Mouse (Mus musculus) lung, adult 2 months (tissue): ENCODE measurements around the gene Cog5.

Experiments used
- CTCF ChIP-seq: fragments of 200-500 bp; IDR thresholded peaks from 2 replicates; pipeline ENCODE4 v1.5.1; 2011; ENCODE audit warnings: mild to moderate bottlenecking, low read length, control low read depth; ENCODE audit not compliant: insufficient read depth
- POLR2A ChIP-seq: fragments of 200-500 bp; IDR thresholded peaks from 2 replicates; pipeline ENCODE4 v1.6.1; 2011; ENCODE audit warnings: low read depth, mild to moderate bottlenecking, control low read depth, low read length, borderline replicate concordance; ENCODE audit errors: extremely low read depth

DNA sequence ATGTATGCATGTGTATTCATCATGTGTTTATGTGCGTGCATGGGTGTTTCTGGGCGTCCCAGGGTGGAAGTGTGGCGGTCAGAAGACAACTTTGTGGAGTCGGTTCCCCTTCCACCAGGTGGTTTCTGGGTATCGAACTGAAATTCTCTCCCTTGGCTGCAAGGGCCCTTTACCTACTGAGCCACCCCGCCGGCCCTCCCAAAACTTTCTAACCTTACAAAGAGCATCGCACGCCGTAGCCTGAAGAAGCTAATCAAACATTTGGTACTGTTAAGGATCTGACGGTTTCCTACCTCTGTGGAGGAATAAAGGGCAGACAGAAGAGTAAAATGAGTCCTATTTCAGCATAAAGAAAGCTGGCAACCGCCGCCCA is 20.7 kb upstream of the Cog5 start:
- TF ChIP-seq CTCF (no peak), POLR2A (no peak)
